Mouse (Mus musculus) heart, adult 2 months (tissue): Measurements from ENCODE around the gene Slc25a28.

Experiments used
- CTCF ChIP-seq: fragments of 200-600 bp; IDR thresholded peaks from 2 replicates; pipeline ENCODE4 v1.8.1; 2022; ENCODE audit warnings: antibody characterized with exemption, mild to moderate bottlenecking, moderate library complexity
- EP300 ChIP-seq: fragments of 200-500 bp; IDR thresholded peaks from 2 replicates; pipeline ENCODE4 v1.6.1; 2011; ENCODE audit warnings: low read depth, low read length, control low read depth; ENCODE audit not compliant: insufficient read depth
- POLR2A ChIP-seq: fragments of 200-500 bp; IDR thresholded peaks from 2 replicates; pipeline ENCODE4 v1.6.1; 2011; ENCODE audit warnings: mild to moderate bottlenecking, low read depth, low read length, control low read depth; ENCODE audit not compliant: insufficient read depth

GRCm38 (mm10) chr19:43708206-43708605, 33.5 kb upstream of the Slc25a28 start:
- TF ChIP-seq POLR2A: no peak
- no peak for TF ChIP-seq CTCF
- no peak for TF ChIP-seq EP300
